Mouse (Mus musculus) kidney, embryonic 16.5 days (tissue): ENCODE results near the gene Platr17. TPM values are rescaled to one million over a fixed set of nuclear protein-coding genes. Genes with fewer than 3 reads are reported as not detected.
"Not testable (repeated sequence)": the region's sequence is repeated elsewhere in the genome, so short reads cannot be mapped to it uniquely, and the experiment has no call there.

Source experiments
- ATAC-seq: fragments of 200-750 bp; cut with Nextera tagmentation; 2 replicates; pipeline ENCODE4 v1.8.0; 2017; ENCODE audit warnings: moderate TSS enrichment; ENCODE audit not compliant: low FRiP score, low TSS enrichment
- H3K27ac ChIP-seq: fragments of 300-500 bp; sonication (generic); 2 replicates; pipeline ENCODE4 v1.5.1; 2014; ENCODE audit warnings: low read length
- H3K27me3 ChIP-seq: fragments of 300-500 bp; sonication (generic); 2 replicates; pipeline ENCODE4 v1.6.1; 2014; ENCODE audit warnings: low read length, control low read depth, mixed read lengths; ENCODE audit not compliant: insufficient read depth
- H3K36me3 ChIP-seq: fragments of 300-500 bp; sonication (generic); 2 replicates; pipeline ENCODE4 v1.6.1; 2014; ENCODE audit warnings: low read length, control low read depth, mixed read lengths; ENCODE audit not compliant: insufficient read depth
- H3K4me1 ChIP-seq: fragments of 300-500 bp; sonication (generic); 2 replicates; pipeline ENCODE4 v1.6.1; 2014; ENCODE audit warnings: low read length, control low read depth, mixed read lengths; ENCODE audit not compliant: insufficient read depth
- H3K4me2 ChIP-seq: fragments of 300-500 bp; sonication (generic); replicated peaks from 2 replicates; pipeline ENCODE4 v1.6.1; 2014; ENCODE audit warnings: low read depth, low read length
- H3K4me3 ChIP-seq: fragments of 300-500 bp; sonication (generic); 2 replicates; pipeline ENCODE4 v1.5.1; 2014; ENCODE audit warnings: mild to moderate bottlenecking, low read length
- H3K9ac ChIP-seq: fragments of 300-500 bp; sonication (generic); replicated peaks from 2 replicates; pipeline ENCODE4 v1.6.1; 2014; ENCODE audit warnings: low read length
- H3K9me3 ChIP-seq: fragments of 300-500 bp; sonication (generic); 2 replicates; pipeline ENCODE4 v1.6.1; 2016; ENCODE audit warnings: low read length, control low read depth
- WGBS: fragments of 180-500 bp; shearing (Covaris S2); extraction: QIAGEN DNeasy Blood & Tissue Kit; methylation state at CpG from one replicate; pipeline ENCODE4 v1.1.7; 2014; 5-methylcytosine and 5-hydroxymethylcytosine counted together
- polyA plus RNA-seq: library from polyadenylated mRNA; unstranded; fragments of >200 nt; fragmentation: Nextera tagmentation; extraction: Ambion mirVana; gene quantifications from 2 replicates; pipeline ENCODE4 v1.2.1, GENCODE M21; 2015

The Platr17 gene
- polyA plus RNA-seq, 1 experiment from 2014 or later, result 0.22 TPM

- Histone ChIP-seq H3K4me2 (peak overlapping the region; percentile 75), H3K27ac (peak overlapping the region; percentile 92), H3K4me3 (peak overlapping the region; percentile 51), H3K9ac (peak overlapping the region; percentile 64; the same call in 1 of the 2 replicates), H3K4me1 (peaks cover 45% of the 10 kb centered on the region), H3K9me3 (no peaks in the 10 kb centered on the region), H3K36me3 (peaks cover 39% of the 10 kb centered on the region), H3K27me3 (no peaks in the 10 kb centered on the region)
- 73% methylated on average over 10 of the region's 10 CpGs for WGBS
- ATAC-seq, result no peak
Observed at GRCm38 (mm10) chr17:33950131-33950625, 45.2 kb downstream of the Platr17 start.

- H3K36me3 ChIP-seq, result peaks cover 34% of the 10 kb centered on the region
Observed at GRCm38 (mm10) chr17:33951021-33951946, 46.3 kb downstream of the Platr17 start, which contains the start of gene B3galt4. B3galt4 (minus strand) TSS chr17:33951488.

GRCm38 (mm10) chr17:33952015-33952414 is 47.1 kb downstream of the Platr17 start:
- ATAC-seq, H3K27me3 ChIP-seq, H3K9me3 ChIP-seq: not testable (repeated sequence)
- Histone ChIP-seq H3K9ac (0 out of 2 replicates have a peak overlapping the region, but pooled peaks have one; percentile 10), H3K4me1 (peaks cover 50% of the 10 kb centered on the region), H3K4me2 (peak overlapping the region; percentile 75), H3K4me3 (peak overlapping the region; percentile 51; the same call in 1 of the 2 replicates), H3K36me3 (peaks cover 31% of the 10 kb centered on the region), H3K27ac (peak overlapping the region; percentile 92)
- 61% methylated on average over 13 of the region's 13 CpGs for WGBS

More at GRCm38 (mm10) chr17:33951021-33951946, 46.3 kb downstream of the Platr17 start, which contains the start of gene B3galt4:
- Histone ChIP-seq H3K4me1 (peaks cover 45% of the 10 kb centered on the region), H3K27me3 (no peaks in the 10 kb centered on the region), H3K9ac (peak within 1 kb of the TSS; percentile 64), H3K4me3 (peak within 1 kb of the TSS; percentile 51), H3K27ac (peak within 1 kb of the TSS; percentile 92), H3K9me3 (no peaks in the 10 kb centered on the region), H3K4me2 (peak within 1 kb of the TSS; percentile 75)
- peak; percentile 83 for ATAC-seq
- 1% methylated on average over 45 of the region's 45 CpGs for WGBS

GRCm38 (mm10) chr17:33952879-33953278 is 47.9 kb downstream of the Platr17 start:
- Histone ChIP-seq H3K4me3 (no peak overlapping the region), H3K4me1 (peaks cover 50% of the 10 kb centered on the region), H3K27me3 (no peaks in the 10 kb centered on the region), H3K9me3 (no peaks in the 10 kb centered on the region), H3K4me2 (0 out of 2 replicates have a peak overlapping the region, but pooled peaks have one; percentile 99), H3K36me3 (peaks cover 32% of the 10 kb centered on the region), H3K9ac (peak overlapping the region; percentile 87), H3K27ac (peak overlapping the region; percentile 43; the same call in 1 of the 2 replicates)
- WGBS, result 82% methylated on average over 4 of the region's 4 CpGs
- no peak for ATAC-seq

GRCm38 (mm10) chr17:33953310-33953709 is 48.4 kb downstream of the Platr17 start:
- no peaks in the 10 kb centered on the region for H3K27me3 ChIP-seq
- peak overlapping the region; percentile 99 for H3K4me2 ChIP-seq
- 0 out of 2 replicates have a peak overlapping the region, but pooled peaks have one; percentile 43 for H3K27ac ChIP-seq
- H3K4me1 ChIP-seq, result peaks cover 50% of the 10 kb centered on the region
- 81% methylated on average over 3 of the region's 3 CpGs for WGBS
- peak overlapping the region; percentile 87; the same call in 1 of the 2 replicates for H3K4me3 ChIP-seq
- no peak for ATAC-seq
- H3K9ac ChIP-seq, result peak overlapping the region; percentile 87
- H3K36me3 ChIP-seq, result peaks cover 35% of the 10 kb centered on the region
- H3K9me3 ChIP-seq, result no peaks in the 10 kb centered on the region

- peaks cover 36% of the 10 kb centered on the region for H3K36me3 ChIP-seq
- WGBS, result 40% methylated on average over 5 of the region's 5 CpGs
Observed at GRCm38 (mm10) chr17:33953961-33954565, 49.1 kb downstream of the Platr17 start.

GRCm38 (mm10) chr17:33954646-33955554 is 50.0 kb downstream of the Platr17 start:
- Histone ChIP-seq H3K4me2 (peak overlapping the region; percentile 99), H3K9me3 (no peaks in the 10 kb centered on the region), H3K36me3 (peaks cover 40% of the 10 kb centered on the region), H3K9ac (peak overlapping the region; percentile 87), H3K4me1 (peaks cover 50% of the 10 kb centered on the region), H3K27ac (peak overlapping the region; percentile 87), H3K27me3 (no peaks in the 10 kb centered on the region), H3K4me3 (peak overlapping the region; percentile 87)
- WGBS, result under 1% methylated on average over 33 of the region's 33 CpGs
- ATAC-seq, result no peak; the same call in 1 of the 2 replicates

More at GRCm38 (mm10) chr17:33953961-33954565, 49.1 kb downstream of the Platr17 start:
- peak overlapping the region; percentile 87 for H3K9ac ChIP-seq
- peak overlapping the region; percentile 99 for H3K4me2 ChIP-seq
- peaks cover 50% of the 10 kb centered on the region for H3K4me1 ChIP-seq
- ATAC-seq, result no peak
- H3K4me3 ChIP-seq, result peak overlapping the region; percentile 87
- no peaks in the 10 kb centered on the region for H3K9me3 ChIP-seq
- peak overlapping the region; percentile 87 for H3K27ac ChIP-seq
- H3K27me3 ChIP-seq, result no peaks in the 10 kb centered on the region

GRCm38 (mm10) chr17:33955555-33956214 is 50.8 kb downstream of the Platr17 start, which contains the start of the genes Vps52 and Rps18:
Vps52 (plus strand) TSS chr17:33955812.
Rps18 (minus strand) TSS chr17:33956001.
- Histone ChIP-seq H3K27ac (peak within 1 kb of the TSS; percentile 87), H3K4me2 (peak within 1 kb of the TSS; percentile 99), H3K36me3 (peaks cover 42% of the 10 kb centered on the region), H3K4me3 (peak within 1 kb of the TSS; percentile 87), H3K4me1 (peaks cover 44% of the 10 kb centered on the region), H3K27me3 (no peaks in the 10 kb centered on the region), H3K9me3 (no peaks in the 10 kb centered on the region), H3K9ac (peak within 1 kb of the TSS; percentile 87)
- under 1% methylated on average over 50 of the region's 50 CpGs for WGBS
- ATAC-seq, result peak; percentile 79
